ENCODE assay signal across 12 mouse cellular contexts in genomic region chr3:62374831-62375230, GRCm38 (mm10). TPM values are rescaled to one million over a fixed set of nuclear protein-coding genes. Genes with fewer than 3 reads are reported as not detected.
DNase-seq lines count a peak whose midpoint lies in the region; ATAC-seq and TF ChIP-seq lines count a peak whose summit lies in the region.
"Had no signal": no experiment of that assay in that cellular context is flagged by ENCODE, and none has a peak within 500 bp of the region (broad histone marks: within the 10 kb centered on the region; RNA-seq: fewer than 3 reads in every experiment).

No protein-coding gene starts in this region.

- ATAC-seq in lung, embryonic 15.5 days (ENCODE audit: borderline replicate concordance, extremely low read depth, low FRiP score, low TSS enrichment), result no peak

- peak; percentile 3 to 7 for DNase-seq in cerebellum, postnatal 10 days
- DNase-seq in cerebellum, adult 11-12 months, result no peak
- DNase-seq in heart, adult 2 months, result peak; percentile 52 to 59
- peak; percentile 62 for DNase-seq in kidney, adult 18-20 months
- no peak for DNase-seq in layer of hippocampus, postnatal 25 days (ENCODE audit: extremely low spot score in 1 of 2, low spot score in 1 of 2)
- no peak for DNase-seq in urinary bladder, postnatal 25 days (ENCODE audit: low spot score)
- no peak for DNase-seq in thymus, postnatal 14 days
- DNase-seq: liver, embryonic 13.5 days had no signal

- peak overlapping the region; percentile 61 for H3K27ac ChIP-seq in heart, adult 2 months
- H3K27ac ChIP-seq in lung, embryonic 15.5 days, result peak overlapping the region; percentile 58
- H3K27ac ChIP-seq: embryonic facial prominence, embryonic 15.5 days; liver, embryonic 13.5 days; stomach, embryonic 15.5 days had no signal

- no peak for TF ChIP-seq EP300 in heart, adult 2 months (IDR thresholded peaks at IDR 0.05; ENCODE audit: insufficient read depth, low read depth, low read length)

- no peaks in the 10 kb centered on the region for H3K36me3 ChIP-seq in heart, adult 2 months (ENCODE audit: control insufficient read depth, insufficient read depth, low read length)
- H3K36me3 ChIP-seq in lung, embryonic 15.5 days, result no peaks in the 10 kb centered on the region
- H3K36me3 ChIP-seq: embryonic facial prominence, embryonic 15.5 days; liver, embryonic 13.5 days; stomach, embryonic 15.5 days had no signal

- H3K9ac ChIP-seq in heart, adult 2 months (ENCODE audit: low read depth, low read length), result no peak overlapping the region
- H3K9ac ChIP-seq in lung, embryonic 15.5 days, result no peak overlapping the region
- H3K9ac ChIP-seq: embryonic facial prominence, embryonic 15.5 days; liver, embryonic 13.5 days; stomach, embryonic 15.5 days had no signal

- H3K27me3 ChIP-seq in heart, adult 2 months (ENCODE audit: control insufficient read depth, insufficient read depth, low read length), result no peaks in the 10 kb centered on the region
- no peaks in the 10 kb centered on the region for H3K27me3 ChIP-seq in lung, embryonic 15.5 days
- H3K27me3 ChIP-seq: embryonic facial prominence, embryonic 15.5 days; liver, embryonic 13.5 days; stomach, embryonic 15.5 days had no signal

- H3K4me2 ChIP-seq in lung, embryonic 15.5 days, result no peak overlapping the region
- H3K4me2 ChIP-seq: embryonic facial prominence, embryonic 15.5 days; liver, embryonic 13.5 days; stomach, embryonic 15.5 days had no signal

- H3K4me3 ChIP-seq in heart, adult 2 months, result no peak overlapping the region
- no peak overlapping the region for H3K4me3 ChIP-seq in lung, embryonic 15.5 days
- H3K4me3 ChIP-seq: embryonic facial prominence, embryonic 15.5 days; liver, embryonic 13.5 days; stomach, embryonic 15.5 days had no signal

- H3K79me2 ChIP-seq in heart, adult 2 months (replicated peaks; ENCODE audit: control insufficient read depth, insufficient read depth, low read length), result no peaks in the 10 kb centered on the region

- intact Hi-C loops in heart, adult 2 months (cut with DNase I), result loop anchor here (2.0 to 5.0 kb wide), 2 partner anchors 36 to 67 kb away; partner anchors contain the start of gene Arhgef26

- TF ChIP-seq CTCF in heart, adult 2 months (IDR thresholded peaks at IDR 0.05), result no peak

- TF ChIP-seq POLR2A in heart, adult 2 months (IDR thresholded peaks at IDR 0.05; ENCODE audit: insufficient read depth, low read depth, low read length), result no peak

- H3K4me1 ChIP-seq in heart, adult 2 months (ENCODE audit: control insufficient read depth, insufficient read depth, low read length), result peaks cover 5% of the 10 kb centered on the region
- H3K4me1 ChIP-seq in lung, embryonic 15.5 days, result 0 out of 2 replicates have a peak, but pooled peaks cover 2% of the 10 kb centered on the region
- H3K4me1 ChIP-seq: embryonic facial prominence, embryonic 15.5 days; liver, embryonic 13.5 days; stomach, embryonic 15.5 days had no signal

- 18% methylated on average over 6 of the region's 6 CpGs for WGBS in heart, adult 2 months
- 53% methylated on average over 6 of the region's 6 CpGs for WGBS in lung, embryonic 15.5 days

- H3K9me3 ChIP-seq in lung, embryonic 15.5 days, result no peaks in the 10 kb centered on the region
- H3K9me3 ChIP-seq: embryonic facial prominence, embryonic 15.5 days; liver, embryonic 13.5 days; stomach, embryonic 15.5 days had no signal

RNA-seq across cellular contexts. Expression of gene Arhgef26, which starts 36.7 kb away (rescaled TPM):
- total RNA-seq in heart, adult 2 months (2021), result 1 to 10 TPM; 2.1 to 2.5 TPM
- polyA plus RNA-seq in heart, adult 2 months (2012; rRNA removed), result 0.51 and 0.97 TPM in 2 replicates
- 20.1 and 21.0 TPM in 2 replicates for polyA plus RNA-seq in lung, embryonic 15.5 days (2015; fragmentation: Nextera tagmentation; extraction: Ambion mirVana)
- total RNA-seq in layer of hippocampus, postnatal 25 days (2021), result 10 to 100 TPM; 54.0 to 56.6 TPM
- total RNA-seq: MEL had no signal

Comparison
In these comparisons a context has a peak if more than half of its experiments do, and no peak if none do; other contexts are left out.
1. DNase-seq: peak in cerebellum, postnatal 10 days (2 of 2), heart, adult 2 months (2 of 2) and kidney, adult 18-20 months (single experiment); none in cerebellum, adult 11-12 months (single experiment), layer of hippocampus, postnatal 25 days (0 of 2), urinary bladder, postnatal 25 days (single experiment) and thymus, postnatal 14 days (single experiment).
2. RNA of gene Arhgef26, which starts 36.7 kb away (total RNA-seq): 54.0 to 56.6 TPM in layer of hippocampus, postnatal 25 days; 2.1 to 2.5 TPM in heart, adult 2 months; every median in the first group is over 10 times any median in the second.